Mouse (Mus musculus): Measurements from ENCODE around the gene Anks1b. TPM values are rescaled to one million over a fixed set of nuclear protein-coding genes. Genes with fewer than 3 reads are reported as not detected.

Anks1b gene
- polyA plus RNA-seq, 1 experiment, result 0.03 TPM

- no peak overlapping the region for H3K4me3 ChIP-seq (ENCODE audit: low read depth, low read length)
- TF ChIP-seq CTCF (IDR thresholded peaks at IDR 0.05; ENCODE audit: extremely low read depth, insufficient read length, insufficient replicate concordance, low read depth, low read length), result no peak
- no peak for TF ChIP-seq POLR2A (IDR thresholded peaks at IDR 0.05; ENCODE audit: low read depth, low read length)
- H3K27ac ChIP-seq (ENCODE audit: insufficient read depth, low read depth, low read length), result no peak overlapping the region
- H3K27me3 ChIP-seq (ENCODE audit: control insufficient read depth, insufficient read depth, low read length), result no peaks in the 10 kb centered on the region
- H3K4me1 ChIP-seq (ENCODE audit: control insufficient read depth, insufficient read depth, insufficient read length, low read length), result no peaks in the 10 kb centered on the region
- H3K36me3 ChIP-seq (ENCODE audit: control insufficient read depth, insufficient read depth, low read length), result no peaks in the 10 kb centered on the region
- WGBS, result 53% methylated on average over 3 of the region's 3 CpGs
Observed at GRCm38 (mm10) chr10:90766261-90766660, 893.0 kb downstream of the Anks1b start.

GRCm38 (mm10) chr10:90770403-90770955 is 897.2 kb downstream of the Anks1b start:
- no peak overlapping the region for H3K27ac ChIP-seq (ENCODE audit: insufficient read depth, low read depth, low read length)
- H3K4me1 ChIP-seq (ENCODE audit: control insufficient read depth, insufficient read depth, insufficient read length, low read length), result no peaks in the 10 kb centered on the region
- no peaks in the 10 kb centered on the region for H3K36me3 ChIP-seq (ENCODE audit: control insufficient read depth, insufficient read depth, low read length)
- no peak overlapping the region for H3K4me3 ChIP-seq (ENCODE audit: low read depth, low read length)
- no peaks in the 10 kb centered on the region for H3K27me3 ChIP-seq (ENCODE audit: control insufficient read depth, insufficient read depth, low read length)
- no peak for TF ChIP-seq POLR2A (IDR thresholded peaks at IDR 0.05; ENCODE audit: low read depth, low read length)
- TF ChIP-seq CTCF (IDR thresholded peaks at IDR 0.05; ENCODE audit: extremely low read depth, insufficient read length, insufficient replicate concordance, low read depth, low read length), result no peak
- 36% methylated on average over 11 of the region's 11 CpGs for WGBS

- WGBS, result 49% methylated on average over 7 of the region's 7 CpGs
- Histone ChIP-seq H3K36me3 (ENCODE audit: control insufficient read depth, insufficient read depth, low read length) (no peaks in the 10 kb centered on the region), H3K4me1 (ENCODE audit: control insufficient read depth, insufficient read depth, insufficient read length, low read length) (no peaks in the 10 kb centered on the region), H3K27me3 (ENCODE audit: control insufficient read depth, insufficient read depth, low read length) (no peaks in the 10 kb centered on the region), H3K27ac (ENCODE audit: insufficient read depth, low read depth, low read length) (no peak overlapping the region), H3K4me3 (ENCODE audit: low read depth, low read length) (no peak overlapping the region)
- no peak for TF ChIP-seq POLR2A (IDR thresholded peaks at IDR 0.05; ENCODE audit: low read depth, low read length)
- TF ChIP-seq CTCF (IDR thresholded peaks at IDR 0.05; ENCODE audit: extremely low read depth, insufficient read length, insufficient replicate concordance, low read depth, low read length), result no peak
Observed at GRCm38 (mm10) chr10:90771046-90771445, 897.7 kb downstream of the Anks1b start.

GRCm38 (mm10) chr10:90771471-90772226 is 898.3 kb downstream of the Anks1b start:
- Histone ChIP-seq H3K4me3 (ENCODE audit: low read depth, low read length) (no peak overlapping the region), H3K27ac (ENCODE audit: insufficient read depth, low read depth, low read length) (no peak overlapping the region), H3K27me3 (ENCODE audit: control insufficient read depth, insufficient read depth, low read length) (no peaks in the 10 kb centered on the region), H3K4me1 (ENCODE audit: control insufficient read depth, insufficient read depth, insufficient read length, low read length) (no peaks in the 10 kb centered on the region), H3K36me3 (ENCODE audit: control insufficient read depth, insufficient read depth, low read length) (no peaks in the 10 kb centered on the region)
- 9% methylated on average over 15 of the region's 15 CpGs for WGBS
- TF ChIP-seq POLR2A (IDR thresholded peaks at IDR 0.05; ENCODE audit: low read depth, low read length), result no peak
- TF ChIP-seq CTCF (IDR thresholded peaks at IDR 0.05; ENCODE audit: extremely low read depth, insufficient read length, insufficient replicate concordance, low read depth, low read length), result no peak

- no peak for TF ChIP-seq CTCF (IDR thresholded peaks at IDR 0.05; ENCODE audit: extremely low read depth, insufficient read length, insufficient replicate concordance, low read depth, low read length)
- no peak for TF ChIP-seq POLR2A (IDR thresholded peaks at IDR 0.05; ENCODE audit: low read depth, low read length)
- WGBS, result 56% methylated on average over 13 of the region's 13 CpGs
Observed at GRCm38 (mm10) chr10:90779561-90780400, 906.5 kb downstream of the Anks1b start.

GRCm38 (mm10) chr10:90784981-90785650 is 911.8 kb downstream of the Anks1b start:
- 68% methylated on average over 4 of the region's 4 CpGs for WGBS
- Histone ChIP-seq H3K4me1 (ENCODE audit: control insufficient read depth, insufficient read depth, insufficient read length, low read length) (no peaks in the 10 kb centered on the region), H3K36me3 (ENCODE audit: control insufficient read depth, insufficient read depth, low read length) (no peaks in the 10 kb centered on the region), H3K27me3 (ENCODE audit: control insufficient read depth, insufficient read depth, low read length) (no peaks in the 10 kb centered on the region), H3K27ac (ENCODE audit: insufficient read depth, low read depth, low read length) (no peak overlapping the region), H3K4me3 (ENCODE audit: low read depth, low read length) (no peak overlapping the region)
- no peak for TF ChIP-seq CTCF (IDR thresholded peaks at IDR 0.05; ENCODE audit: extremely low read depth, insufficient read length, insufficient replicate concordance, low read depth, low read length)
- no peak for TF ChIP-seq POLR2A (IDR thresholded peaks at IDR 0.05; ENCODE audit: low read depth, low read length)

More at GRCm38 (mm10) chr10:90779561-90780400, 906.5 kb downstream of the Anks1b start:
- Histone ChIP-seq H3K4me3 (ENCODE audit: low read depth, low read length) (no peak overlapping the region), H3K4me1 (ENCODE audit: control insufficient read depth, insufficient read depth, insufficient read length, low read length) (no peaks in the 10 kb centered on the region), H3K36me3 (ENCODE audit: control insufficient read depth, insufficient read depth, low read length) (no peaks in the 10 kb centered on the region), H3K27ac (ENCODE audit: insufficient read depth, low read depth, low read length) (no peak overlapping the region), H3K27me3 (ENCODE audit: control insufficient read depth, insufficient read depth, low read length) (no peaks in the 10 kb centered on the region)

Measured in small intestine, adult 2 months (tissue).